Mouse (Mus musculus) MEL (cell line): ENCODE data around the gene Ephb3. TPM values are rescaled to one million over a fixed set of nuclear protein-coding genes. Genes with fewer than 3 reads are reported as not detected.
A peak's percentile ranks its signal among the peaks of the same experiment; 100 is the strongest.

ENCODE experiments used
- DNase-seq: peaks from one replicate; pipeline ENCODE4 v3.0.0; 2011; ENCODE audit warnings: low read depth, low spot score
- H3K27ac ChIP-seq: 2 replicates; pipeline ENCODE4 v1.5.1; 2012; ENCODE audit warnings: low read depth, mild to moderate bottlenecking, control low read depth, low read length, moderate library complexity; ENCODE audit not compliant: control insufficient read depth
- H3K27me3 ChIP-seq, 2 experiments: fragments of 150-350 bp in 1 of 2; sonication (generic) in 1 of 2; 2 replicates each; pipeline ENCODE4 v1.6.1; 2012; ENCODE audit warnings: low read length in 2 of 2, mild to moderate bottlenecking in 2 of 2, improper control_type of control experiment in 1 of 2, moderate library complexity in 1 of 2; ENCODE audit not compliant: insufficient read depth in 2 of 2, control insufficient read depth in 1 of 2
- H3K36me3 ChIP-seq, 2 experiments: 2 replicates each; pipeline ENCODE4 v1.6.1; 2012 to 2014; ENCODE audit warnings: low read length in 2 of 2, improper control_type of control experiment in 1 of 2, inconsistent platforms in 1 of 2, mild to moderate bottlenecking in 1 of 2; ENCODE audit not compliant: insufficient read depth in 2 of 2, control insufficient read depth in 1 of 2
- H3K4me1 ChIP-seq, 2 experiments: fragments of 150-350 bp in 1 of 2; sonication (generic) in 1 of 2; 2 replicates each; pipeline ENCODE4 v1.6.1; 2012; ENCODE audit warnings: low read length in 2 of 2, improper control_type of control experiment in 1 of 2, mild to moderate bottlenecking in 1 of 2; ENCODE audit not compliant: insufficient read depth in 2 of 2, control insufficient read depth in 1 of 2
- H3K4me3 ChIP-seq, 2 experiments: fragments of 150-350 bp in 1 of 2; sonication (generic) in 1 of 2; 2 replicates each; pipeline ENCODE4 v1.5.1; 2012; ENCODE audit warnings: low read depth in 2 of 2, low read length in 2 of 2, mild to moderate bottlenecking in 2 of 2, moderate library complexity in 2 of 2, control low read depth in 1 of 2, improper control_type of control experiment in 1 of 2; ENCODE audit not compliant: control insufficient read depth in 1 of 2, insufficient read depth in 1 of 2
- H3K79me2 ChIP-seq: 2 replicates; pipeline ENCODE4 v1.6.1; 2012; ENCODE audit warnings: mild to moderate bottlenecking, low read length, moderate library complexity; ENCODE audit not compliant: control insufficient read depth, poor library complexity, insufficient read depth
- H3K9ac ChIP-seq: 2 replicates; pipeline ENCODE4 v1.6.1; 2012; ENCODE audit warnings: low read depth, mild to moderate bottlenecking, control low read depth, low read length, moderate library complexity; ENCODE audit not compliant: control insufficient read depth, poor library complexity, severe bottlenecking
- H3K9me3 ChIP-seq: fragments of 150-350 bp; sonication (generic); replicated peaks from 2 replicates; pipeline ENCODE4 v1.6.1; 2012; ENCODE audit warnings: mild to moderate bottlenecking, low read length, improper control_type of control experiment, moderate library complexity; ENCODE audit not compliant: insufficient read depth
- BHLHE40 ChIP-seq: IDR thresholded peaks from 2 replicates; pipeline ENCODE4 v1.6.1; 2012; ENCODE audit warnings: low read depth, mild to moderate bottlenecking, inconsistent platforms, low read length, improper control_type of control experiment, borderline replicate concordance
- CHD2 ChIP-seq: IDR thresholded peaks from 2 replicates; pipeline ENCODE4 v1.6.1; 2011; ENCODE audit warnings: low read length, improper control_type of control experiment
- CTCF ChIP-seq, 3 experiments: IDR thresholded peaks in 2 of 3; conservative IDR thresholded peaks in 1 of 3; 2 replicates each; pipeline ENCODE4 v1.5.1; 2011 to 2012; ENCODE audit warnings: low read length in 3 of 3, low read depth in 2 of 3, mild to moderate bottlenecking in 2 of 3, improper control_type of control experiment in 1 of 3, inconsistent platforms in 1 of 3, mixed read lengths in 1 of 3, moderate library complexity in 1 of 3; ENCODE audit not compliant: control insufficient read depth in 1 of 3, insufficient read depth in 1 of 3, poor library complexity in 1 of 3, severe bottlenecking in 1 of 3
- ETS1 ChIP-seq: IDR thresholded peaks from 2 replicates; pipeline ENCODE4 v1.6.1; 2012; ENCODE audit warnings: low read depth, mild to moderate bottlenecking, inconsistent platforms, low read length, improper control_type of control experiment, moderate library complexity
- JUND ChIP-seq: IDR thresholded peaks from 2 replicates; pipeline ENCODE4 v1.6.1; 2011; ENCODE audit warnings: low read depth, mild to moderate bottlenecking, improper control_type of control experiment, low read length
- KAT2A ChIP-seq: conservative IDR thresholded peaks from 2 replicates; pipeline ENCODE4 v1.6.1; 2012; ENCODE audit warnings: low read depth, low read length, improper control_type of control experiment, inconsistent platforms
- MAFK ChIP-seq: IDR thresholded peaks from 2 replicates; pipeline ENCODE4 v1.6.1; 2011; ENCODE audit warnings: low read depth, mild to moderate bottlenecking, low read length, improper control_type of control experiment, borderline replicate concordance
- MAZ ChIP-seq: IDR thresholded peaks from 2 replicates; pipeline ENCODE4 v1.6.1; 2012; ENCODE audit warnings: low read depth, mild to moderate bottlenecking, inconsistent platforms, low read length, improper control_type of control experiment
- MXI1 ChIP-seq: IDR thresholded peaks from 2 replicates; pipeline ENCODE4 v1.6.1; 2011; ENCODE audit warnings: mild to moderate bottlenecking, low read depth, low read length, improper control_type of control experiment
- MYB ChIP-seq: IDR thresholded peaks from 2 replicates; pipeline ENCODE4 v1.6.1; 2011; ENCODE audit warnings: mild to moderate bottlenecking, low read depth, low read length, improper control_type of control experiment
- MYC ChIP-seq: IDR thresholded peaks from 2 replicates; pipeline ENCODE4 v1.6.1; 2011; ENCODE audit warnings: low read depth, mild to moderate bottlenecking, low read length, improper control_type of control experiment, moderate library complexity
- NRF1 ChIP-seq: IDR thresholded peaks from 2 replicates; pipeline ENCODE4 v1.6.1; 2014; ENCODE audit warnings: low read depth, mild to moderate bottlenecking, inconsistent platforms, low read length, improper control_type of control experiment, moderate library complexity; ENCODE audit not compliant: poor library complexity, insufficient read depth, severe bottlenecking
- POLR2A ChIP-seq, 2 experiments: IDR thresholded peaks; 2 replicates each; pipeline ENCODE4 v1.6.1; 2011 to 2012; ENCODE audit warnings: low read length in 2 of 2, mild to moderate bottlenecking in 2 of 2, control low read depth in 1 of 2, improper control_type of control experiment in 1 of 2, low read depth in 1 of 2, moderate library complexity in 1 of 2; ENCODE audit not compliant: control insufficient read depth in 1 of 2, insufficient read depth in 1 of 2, poor library complexity in 1 of 2
- POLR2AphosphoS2 ChIP-seq: IDR thresholded peaks from 2 replicates; pipeline ENCODE4 v1.6.1; 2011; ENCODE audit warnings: low read length, improper control_type of control experiment
- RAD21 ChIP-seq: IDR thresholded peaks from 2 replicates; pipeline ENCODE4 v1.6.1; 2011; ENCODE audit warnings: mild to moderate bottlenecking, low read depth, low read length, improper control_type of control experiment
- SMC3 ChIP-seq: IDR thresholded peaks from 2 replicates; pipeline ENCODE4 v1.6.1; 2011; ENCODE audit warnings: low read depth, low read length, improper control_type of control experiment
- TBP ChIP-seq: IDR thresholded peaks from 2 replicates; pipeline ENCODE4 v1.8.0; 2011; ENCODE audit warnings: low read depth, low read length, improper control_type of control experiment
- USF1 ChIP-seq: IDR thresholded peaks from 2 replicates; pipeline ENCODE4 v1.6.1; 2014; ENCODE audit warnings: low read depth, mild to moderate bottlenecking, inconsistent platforms, low read length, improper control_type of control experiment, moderate library complexity
- USF2 ChIP-seq, 2 experiments: IDR thresholded peaks; 2 replicates each; pipeline ENCODE4 v1.6.1; 2011 to 2012; ENCODE audit warnings: improper control_type of control experiment in 2 of 2, low read length in 2 of 2, borderline replicate concordance in 1 of 2, inconsistent platforms in 1 of 2, low read depth in 1 of 2, mild to moderate bottlenecking in 1 of 2; ENCODE audit not compliant: insufficient read depth in 1 of 2
- ZKSCAN1 ChIP-seq: IDR thresholded peaks from 2 replicates; pipeline ENCODE4 v1.6.1; 2012; ENCODE audit warnings: low read depth, mild to moderate bottlenecking, inconsistent platforms, low read length, improper control_type of control experiment, moderate library complexity
- ZNF384 ChIP-seq: IDR thresholded peaks from 2 replicates; pipeline ENCODE4 v1.6.1; 2012; ENCODE audit warnings: low read depth, mild to moderate bottlenecking, inconsistent platforms, low read length, improper control_type of control experiment
- polyA plus RNA-seq, 2 experiments: library from polyadenylated mRNA; stranded (reverse) in 1 of 2; unstranded in 1 of 2; fragments of >175 nt in 1 of 2; fragments of >200 nt in 1 of 2; gene quantifications; 2 replicates each; pipeline versions ENCODE4 v1.2.1 to v1.2.4; 2012; ENCODE audit warnings: low replicate concordance in 2 of 2, low read depth in 1 of 2; ENCODE audit not compliant: insufficient read length in 2 of 2, insufficient read depth in 1 of 2, missing spikeins in 1 of 2
- total RNA-seq: library from RNA; depleted of rRNA; stranded (reverse); fragments of 300-350 nt; gene quantifications from 2 replicates; pipeline ENCODE4 v1.2.3, GENCODE M21; 2012

The Ephb3 gene
- total and polyA plus RNA-seq, 3 experiments = 0.46 to 2.9 TPM; not detected in 1

DNA sequence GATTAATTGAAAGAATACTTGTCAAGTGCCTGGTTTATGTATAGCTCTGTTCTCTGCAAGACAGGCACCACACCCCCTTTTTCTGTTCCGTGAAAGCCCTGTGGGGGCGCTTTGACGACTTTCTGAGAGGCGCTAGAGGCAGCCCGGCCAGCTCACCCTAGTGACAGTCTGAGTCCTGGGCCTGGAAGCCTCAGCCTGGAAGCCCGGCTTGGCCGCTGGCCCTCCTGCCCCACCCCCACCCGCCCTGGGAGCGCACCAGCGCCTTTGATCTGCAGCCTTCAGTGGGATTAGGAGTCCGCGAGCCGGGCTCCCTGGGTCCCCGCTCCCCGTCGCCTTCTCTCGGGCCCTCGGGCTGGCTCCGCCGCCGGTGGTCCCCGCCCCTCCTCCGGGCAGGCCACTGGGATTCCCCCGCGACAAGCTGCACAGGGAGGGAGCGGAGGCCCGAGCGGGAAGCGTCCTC is 41.4 kb downstream of the Ephb3 start:
- TF ChIP-seq MXI1 (no peak), BHLHE40 (no peak), KAT2A (no peak), TBP (no peak), MAFK (no peak), JUND (no peak), MYB (no peak), USF2 (IDR thresholded peaks at IDR 0.05; ENCODE audit: borderline replicate concordance in 1 of 2, insufficient read depth in 1 of 2, low read depth in 1 of 2, low read length in 2 of 2) (no peak), RAD21 (peak; percentile 39), SMC3 (peak; percentile 35), ETS1 (no peak), MYC (no peak), ZKSCAN1 (no peak), NRF1 (no peak), MAZ (no peak), POLR2A (IDR thresholded peaks at IDR 0.05; ENCODE audit: control insufficient read depth in 1 of 2, insufficient read depth in 1 of 2, low read depth in 1 of 2, low read length in 2 of 2, poor library complexity in 1 of 2) (no peak), CHD2 (no peak), ZNF384 (no peak), CTCF (IDR thresholded peaks at IDR 0.05 in 2 of 3, conservative IDR thresholded peaks at IDR 0.05 in 1 of 3; ENCODE audit: control insufficient read depth in 1 of 3, insufficient read depth in 1 of 3, low read depth in 2 of 3, low read length in 3 of 3, poor library complexity in 1 of 3, severe bottlenecking in 1 of 3) (peak; percentile 42 to 79 (median 73); a peak in 5 of 6 replicates), USF1 (no peak), POLR2AphosphoS2 (no peak)
- peaks cover 0 to 5% of the 10 kb centered on the region in 2 experiments; a peak in 1 of 4 replicates for H3K4me1 ChIP-seq
- no peaks in the 10 kb centered on the region for H3K36me3 ChIP-seq
- H3K27ac ChIP-seq = no peak overlapping the region
- H3K79me2 ChIP-seq = peaks cover 2% of the 10 kb centered on the region; the same call in 1 of the 2 replicates
- H3K9ac ChIP-seq = peak overlapping the region; percentile 78
- peak; percentile 84 for DNase-seq
- no peaks in the 10 kb centered on the region for H3K9me3 ChIP-seq
- peak overlapping the region; percentile 63 to 94 for H3K4me3 ChIP-seq
- H3K27me3 ChIP-seq = peaks cover 0 to 2% of the 10 kb centered on the region in 2 experiments; a peak in 2 of 4 replicates
